Mouse (Mus musculus): ENCODE measurements at regions not wholly inside any gene's neighbourhood (a gene's known extent, or its start where the extent isn't known, plus 50 kb on each side); places are given as distances from the start of the nearest gene placed in this dataset.

DNA sequence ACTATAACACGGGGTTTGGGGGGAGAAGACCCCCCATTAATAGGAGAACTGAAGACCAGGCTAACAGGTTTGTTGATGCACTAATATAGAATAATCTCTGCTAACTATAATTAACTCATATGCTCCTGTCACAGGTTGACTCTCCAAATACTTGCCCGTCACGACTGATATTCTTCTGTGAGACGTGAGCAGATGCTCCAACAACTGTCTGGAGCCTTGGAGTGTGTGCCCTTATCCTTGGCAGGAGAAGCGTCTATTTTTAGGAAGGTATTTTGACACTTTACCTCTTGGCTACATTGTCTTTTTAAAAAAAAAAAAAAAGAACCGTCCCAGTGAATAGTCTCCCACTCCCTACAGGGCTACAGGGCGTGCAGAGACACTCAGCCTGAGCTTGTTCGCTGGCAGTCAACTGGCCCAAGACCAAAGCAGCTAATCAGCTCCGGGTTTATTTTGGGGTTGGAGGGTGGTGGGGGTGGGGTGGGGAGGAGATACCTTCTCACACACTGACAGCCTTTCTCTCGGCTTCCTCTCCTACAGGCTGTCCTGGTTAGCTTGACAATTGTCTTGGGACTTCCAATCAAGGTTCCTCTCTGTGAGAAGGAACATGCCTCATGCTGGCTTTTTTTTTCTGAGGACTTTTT is 102.6 kb upstream of the Prickle1 start:
- no peak for DNase-seq

DNA sequence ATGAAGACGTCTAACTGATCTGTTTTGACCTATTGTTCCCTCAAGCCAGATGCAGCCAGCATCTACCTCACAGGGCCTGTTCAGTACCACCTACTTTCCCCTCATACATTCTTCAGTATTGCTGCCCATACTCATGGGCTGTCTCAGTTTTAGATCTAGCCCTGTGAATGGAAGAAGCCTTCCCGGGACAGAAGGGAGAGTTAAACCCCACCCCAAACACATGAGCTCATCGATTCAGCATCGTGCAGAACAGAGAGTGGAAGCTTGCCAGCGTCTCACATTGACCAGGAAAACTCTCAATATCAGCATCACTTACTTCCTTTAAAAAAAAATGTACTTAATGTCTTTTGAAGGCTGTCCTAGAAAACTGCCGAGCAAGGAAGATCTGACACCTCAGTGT is 95.0 kb upstream of the Prickle1 start:
- no peak for DNase-seq

DNA sequence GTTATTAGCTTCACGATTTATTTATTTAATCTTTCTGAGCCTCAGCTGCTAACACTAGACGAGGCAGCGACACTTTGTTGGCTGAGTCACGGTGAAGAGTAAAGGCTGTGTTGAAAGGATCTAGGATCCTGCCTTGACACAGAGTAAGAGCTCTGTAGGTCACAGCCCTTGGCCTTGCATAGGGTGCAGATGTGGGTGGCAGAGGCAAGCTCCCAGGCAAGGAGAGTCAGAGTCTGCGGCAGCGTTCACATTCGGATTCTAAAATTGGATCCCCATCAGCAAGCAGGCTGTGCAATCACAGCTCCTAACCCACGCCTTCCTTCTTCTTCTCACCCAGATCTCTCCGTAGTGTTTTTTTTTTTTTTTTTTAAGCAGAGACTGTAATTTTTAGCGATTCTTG is 94.3 kb upstream of the Prickle1 start:
- no peak for DNase-seq

DNA sequence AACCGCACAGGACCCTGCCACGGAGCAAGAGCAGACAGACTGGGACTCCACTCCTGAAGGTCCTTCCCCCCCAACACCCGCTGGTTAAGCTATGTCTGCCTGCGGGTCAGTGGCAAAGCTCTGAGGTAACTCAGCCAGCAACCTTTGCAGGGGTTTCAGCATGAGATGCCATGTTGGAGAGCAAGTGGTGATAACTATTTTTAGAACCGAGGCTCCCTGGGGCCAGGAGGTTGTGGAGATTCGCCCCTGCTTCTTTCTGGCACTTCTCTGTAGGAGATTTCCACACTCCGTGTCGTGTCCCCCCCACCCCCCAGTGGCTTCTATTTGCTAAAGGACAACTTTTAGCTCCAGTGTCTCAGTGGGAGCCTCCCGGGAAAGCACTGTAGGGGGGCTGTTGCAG is 90.7 kb upstream of the Prickle1 start:
- no peak for DNase-seq

DNA sequence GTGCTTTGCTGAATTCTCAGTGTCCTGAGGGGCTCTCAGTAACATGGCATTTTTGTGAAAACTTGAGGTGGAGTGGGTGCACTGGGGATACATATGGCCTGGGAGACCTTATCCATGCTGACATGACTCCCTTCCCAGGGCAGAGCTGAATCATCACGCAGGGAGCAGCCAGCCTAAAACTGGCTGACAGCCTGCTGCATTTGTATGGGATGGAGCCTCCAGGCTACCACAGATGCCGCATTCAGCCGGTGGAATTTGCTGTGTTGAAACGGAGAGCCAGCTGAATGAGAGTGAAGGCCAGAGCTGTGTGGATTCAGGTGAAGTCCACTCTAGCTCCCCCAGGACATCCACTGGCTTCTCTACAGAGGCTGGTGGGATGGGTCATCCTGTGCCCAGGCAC is 85.9 kb upstream of the Prickle1 start:
- DNase-seq: no peak

DNA sequence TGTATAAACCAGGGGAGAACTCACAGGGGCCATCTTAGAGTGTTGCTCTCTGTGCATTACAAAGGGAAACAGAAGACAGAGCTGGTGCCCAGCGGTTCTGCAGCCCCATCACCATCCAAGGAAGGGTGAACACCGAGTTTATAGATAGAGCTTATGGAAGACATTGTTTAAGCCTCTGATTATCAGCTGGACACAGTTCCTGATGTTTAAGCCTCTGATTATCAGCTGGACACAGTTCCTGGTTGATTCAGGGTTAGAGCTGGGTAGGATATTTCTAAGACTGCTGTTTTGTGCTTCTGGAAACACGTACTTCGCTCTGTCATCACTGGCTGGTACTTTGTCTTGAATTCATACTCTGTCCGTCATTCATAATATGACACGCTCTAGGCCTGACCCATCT is 79.9 kb upstream of the Prickle1 start:
- DNase-seq: no peak

DNA sequence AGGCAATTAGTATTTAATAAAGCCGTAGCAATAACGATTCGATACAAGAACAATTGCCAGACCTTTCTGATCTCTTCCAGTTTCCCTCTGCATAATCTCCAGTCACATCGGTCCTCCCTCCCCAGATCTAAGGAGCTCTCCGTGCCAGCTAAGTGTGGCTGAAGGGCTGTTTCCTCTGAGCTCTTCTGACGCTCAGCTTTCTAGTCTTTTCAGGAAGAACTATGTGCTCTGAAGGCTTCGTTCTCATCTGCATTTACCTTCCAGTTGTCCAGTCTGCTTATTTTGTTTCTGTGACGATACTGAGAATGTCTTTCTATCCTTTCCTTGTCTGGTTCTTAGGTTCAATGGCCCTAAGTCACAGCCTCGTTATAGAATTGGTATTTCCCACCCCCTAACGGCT is 78.3 kb upstream of the Prickle1 start:
- DNase-seq: no peak

DNA sequence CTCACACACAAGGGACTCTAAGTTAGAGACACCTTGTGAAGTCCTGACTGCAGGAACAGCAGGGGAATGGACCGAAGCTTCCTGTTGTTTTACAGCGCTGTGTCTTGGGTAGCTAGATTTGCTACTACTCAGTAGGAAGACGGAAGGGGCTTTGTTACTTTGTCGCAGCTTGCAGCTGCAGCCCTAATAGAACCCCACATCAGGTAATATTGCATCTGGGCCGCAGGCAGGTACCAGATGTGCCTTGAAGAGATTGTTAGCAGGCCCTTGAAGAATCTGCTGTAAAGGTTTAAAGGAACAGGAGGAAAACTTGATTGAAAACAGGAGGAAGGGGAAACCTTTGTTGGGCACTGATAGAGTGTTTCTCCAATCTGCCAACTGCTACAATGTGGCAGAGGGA is 68.2 kb upstream of the Prickle1 start:
- no peak for DNase-seq

DNA sequence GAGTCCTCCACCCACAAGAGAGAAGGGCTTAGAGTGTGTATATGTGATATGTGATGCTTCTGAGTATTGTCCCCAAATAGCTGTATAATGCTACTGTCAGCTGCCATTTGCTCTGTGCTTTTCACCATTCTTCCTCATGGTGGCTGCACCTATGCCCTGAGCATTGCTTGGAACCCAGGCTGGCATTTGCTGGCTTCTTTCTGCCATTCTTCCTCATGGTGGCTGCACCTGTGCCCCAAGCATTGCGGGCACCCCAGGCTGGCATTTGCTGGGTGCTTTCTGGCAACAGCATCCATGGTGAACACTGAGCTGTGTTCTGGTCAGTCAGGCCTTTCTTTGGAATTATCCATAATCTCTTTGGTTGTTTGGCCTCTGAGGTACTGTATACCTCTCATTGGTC is 66.9 kb upstream of the Prickle1 start:
- DNase-seq: no peak

DNA sequence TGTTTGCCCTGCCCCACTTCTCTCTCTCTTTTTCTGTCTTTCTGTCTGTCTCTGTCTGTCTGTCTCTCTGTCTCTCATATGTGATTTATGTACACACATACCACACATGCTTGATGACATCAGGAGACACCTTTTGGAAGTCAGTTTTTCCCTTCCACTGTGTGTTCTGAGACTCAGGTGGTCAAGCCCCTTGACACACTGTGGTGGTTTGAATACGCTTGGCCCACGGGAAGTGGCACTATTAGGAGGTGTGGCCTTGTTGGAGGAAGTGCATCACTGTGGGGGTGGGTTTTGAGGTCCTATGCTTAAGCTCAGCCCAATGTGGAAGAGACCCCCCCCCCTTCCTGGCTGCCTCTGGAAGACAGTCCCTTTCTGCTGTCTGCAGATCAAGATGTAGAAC is 66.1 kb upstream of the Prickle1 start:
- no peak for DNase-seq

DNA sequence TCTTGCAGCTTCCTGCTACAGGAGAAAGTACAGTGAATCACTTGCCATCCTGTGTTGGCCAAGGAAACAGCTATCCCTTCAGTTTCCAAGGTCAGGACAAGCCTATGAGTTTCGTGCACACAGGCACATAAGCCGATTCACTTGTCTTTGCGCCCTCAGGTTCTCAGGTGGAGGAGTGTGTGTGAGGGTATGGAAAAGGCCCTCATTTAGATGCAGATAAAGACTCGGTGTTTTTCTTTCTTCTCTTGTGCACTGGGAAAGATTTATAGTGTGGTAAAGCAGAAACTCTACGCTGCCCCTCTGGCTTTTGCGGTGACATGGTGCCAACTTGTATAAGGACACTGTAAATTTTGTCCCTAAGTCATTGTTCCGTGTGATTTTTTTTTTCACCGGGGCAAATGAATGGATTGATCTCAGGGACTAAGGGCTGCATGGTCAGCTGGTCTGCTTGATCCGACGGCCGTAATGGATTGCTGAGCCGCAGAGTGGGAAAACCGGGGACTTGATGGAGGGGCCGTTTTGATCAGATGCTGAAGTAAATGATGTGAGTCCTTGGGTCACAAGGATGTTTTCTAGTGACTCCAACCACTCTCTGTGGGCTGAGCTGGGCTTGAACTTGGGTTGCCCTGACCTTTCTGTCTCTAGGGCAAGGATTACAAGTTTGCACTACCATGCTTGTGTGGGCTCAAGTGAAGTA is 65.4 kb upstream of the Prickle1 start:
- no peak for DNase-seq

DNA sequence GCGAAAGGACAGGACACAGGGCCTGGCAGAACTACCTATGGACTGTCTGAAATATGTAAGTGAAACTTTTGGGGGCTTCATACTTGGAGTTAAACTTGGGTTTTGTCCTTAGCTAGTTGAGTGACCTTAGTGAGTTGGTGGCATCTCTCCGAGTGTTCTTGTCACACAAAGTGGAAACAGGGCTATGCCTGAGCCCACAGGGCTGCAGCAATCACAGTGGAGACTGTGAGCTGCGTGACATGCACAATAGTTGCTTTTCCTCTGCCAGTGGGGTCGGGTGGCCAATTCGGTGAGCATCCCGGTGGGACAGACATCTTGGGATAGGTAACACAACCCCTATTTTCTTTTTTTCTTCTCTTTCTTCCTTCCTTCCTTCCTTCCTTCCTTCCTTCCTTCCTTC is 61.5 kb upstream of the Prickle1 start:
- no peak for DNase-seq

DNA sequence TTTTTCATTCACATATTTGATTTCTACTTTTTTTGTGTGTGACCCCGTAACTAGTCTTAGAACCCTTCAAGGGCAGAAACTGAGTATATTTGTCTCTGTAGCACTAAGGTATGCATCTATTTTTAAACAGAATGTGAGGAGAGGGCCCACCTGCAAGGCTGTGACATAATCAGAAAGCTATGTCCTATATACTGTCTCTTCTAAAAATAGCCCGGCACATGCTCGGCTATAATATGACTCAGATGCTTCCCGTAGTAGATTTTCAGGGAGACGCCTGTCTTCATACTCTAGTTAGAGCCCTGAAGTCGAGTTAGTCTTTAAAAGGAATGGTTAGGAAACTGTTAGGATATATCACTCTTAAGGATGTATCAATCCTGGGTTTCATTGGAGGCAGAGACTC is 61.0 kb upstream of the Prickle1 start:
- no peak for DNase-seq

DNA sequence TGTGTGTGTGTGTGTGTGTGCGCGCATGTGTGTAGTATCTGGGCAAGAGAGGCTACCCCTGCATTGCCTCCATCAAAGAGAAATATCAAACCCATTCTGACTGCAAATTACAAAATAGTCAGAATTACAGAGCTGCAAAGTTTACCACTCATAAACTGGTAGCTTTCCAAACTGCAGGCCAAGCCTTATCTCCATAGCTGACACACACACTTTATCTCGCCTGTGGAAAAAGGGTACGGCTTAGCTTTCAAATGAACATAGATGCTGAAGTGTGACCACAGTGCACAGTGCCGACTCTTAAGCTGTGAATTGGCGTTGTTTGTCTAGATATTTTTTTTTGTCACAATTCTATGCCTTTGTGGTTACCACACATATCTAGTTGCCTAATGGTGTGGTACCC is 60.1 kb upstream of the Prickle1 start:
- no peak for DNase-seq

DNA sequence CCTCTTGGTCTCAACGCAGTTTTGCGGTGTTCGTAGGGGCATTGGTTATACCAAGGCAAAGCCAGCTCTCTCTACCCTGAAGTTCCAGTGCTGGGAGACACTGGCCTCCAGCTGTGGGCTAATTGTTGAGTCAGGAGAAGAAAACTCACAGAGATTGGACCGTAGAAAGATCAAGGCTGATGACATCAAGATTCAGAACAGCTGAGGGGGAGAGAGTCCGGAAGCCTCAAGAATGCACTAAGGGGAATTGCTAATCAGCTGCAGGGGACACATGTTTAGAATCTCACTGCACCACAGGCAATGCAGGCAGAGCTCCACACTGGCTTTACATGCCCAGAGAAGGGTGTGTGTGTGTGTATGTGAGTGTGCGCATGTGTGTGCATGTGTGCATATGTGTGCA is 59.6 kb upstream of the Prickle1 start:
- no peak for DNase-seq

DNA sequence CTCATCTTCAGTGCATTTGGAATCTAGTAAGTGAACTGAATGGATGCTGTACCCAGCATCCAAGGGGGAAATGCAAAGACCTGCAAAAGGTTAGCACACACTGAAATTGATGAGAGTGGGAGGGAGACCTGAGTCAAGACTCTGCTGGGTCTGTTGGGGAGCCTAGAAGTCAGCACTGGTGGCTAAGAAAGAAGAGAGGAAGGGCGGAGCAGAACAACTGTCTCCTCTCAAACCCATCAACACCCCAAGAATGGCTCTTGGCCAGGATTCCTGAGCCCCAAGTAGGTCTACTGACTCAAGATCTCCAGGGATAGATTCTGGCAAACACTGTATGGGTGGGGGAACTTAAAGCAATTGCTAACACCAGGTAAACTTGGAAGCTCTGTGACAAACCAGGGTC is 57.7 kb upstream of the Prickle1 start:
- DNase-seq: no peak

DNA sequence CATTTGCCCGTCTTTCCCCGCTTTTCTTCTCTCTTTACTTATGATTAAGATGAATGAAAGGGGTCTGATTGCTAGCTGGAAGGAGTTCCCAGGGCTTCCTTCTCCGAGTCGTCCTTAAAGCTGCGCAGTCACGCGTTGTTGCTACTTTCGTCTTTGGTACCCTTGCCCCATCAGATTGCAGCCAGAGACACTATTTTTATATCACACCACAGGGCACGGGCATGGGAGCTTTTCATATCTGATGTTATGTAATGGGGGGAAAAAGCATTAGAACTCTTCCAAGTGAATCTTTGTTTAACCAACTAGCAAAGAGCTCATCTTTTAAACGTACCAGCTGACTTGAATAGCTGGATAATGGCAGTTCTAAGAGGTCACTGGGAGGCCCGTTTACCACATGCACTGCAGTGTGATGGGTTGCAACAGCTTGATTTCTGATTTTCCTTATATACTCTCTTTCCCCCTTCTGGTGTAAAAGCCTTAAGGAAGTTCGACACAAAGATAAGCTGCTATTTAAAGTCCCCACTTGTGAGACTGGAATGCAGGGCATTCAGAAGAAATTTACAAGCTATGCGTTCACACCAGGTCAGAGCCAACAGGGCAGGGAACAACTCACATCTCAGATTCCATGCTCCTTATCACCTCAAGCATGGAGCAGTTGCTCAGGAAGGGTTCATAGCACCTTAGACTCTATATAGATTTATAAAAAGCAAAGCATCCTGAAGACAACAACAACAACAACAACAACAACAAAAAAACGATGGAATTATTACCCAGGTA is 55.5 kb upstream of the Prickle1 start:
- DNase-seq: no peak

DNA sequence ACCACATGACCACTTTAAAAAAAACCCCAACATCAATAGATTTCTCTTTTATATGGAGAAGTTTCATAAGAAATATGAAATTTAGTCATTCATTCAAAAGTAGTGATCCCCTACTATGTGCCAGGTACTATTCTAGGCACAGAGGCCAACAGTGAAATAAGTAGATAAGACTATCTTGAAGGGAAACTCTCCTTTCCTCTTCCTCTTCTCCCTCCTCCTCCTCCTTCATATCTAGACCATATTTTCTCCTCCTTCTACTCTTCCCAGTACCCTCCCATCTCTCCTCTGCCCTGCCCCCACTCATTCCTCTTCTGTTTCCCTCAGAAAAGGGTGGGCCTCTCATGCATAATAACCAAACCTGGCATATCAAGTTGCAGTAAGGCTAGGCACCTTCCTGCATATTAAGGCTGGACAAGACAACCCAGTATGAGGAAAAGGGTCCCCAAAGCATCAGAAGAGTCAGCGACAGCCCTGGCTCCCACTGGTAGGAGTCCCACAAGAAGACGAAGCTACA is 54.4 kb upstream of the Prickle1 start:
- no peak for DNase-seq

DNA sequence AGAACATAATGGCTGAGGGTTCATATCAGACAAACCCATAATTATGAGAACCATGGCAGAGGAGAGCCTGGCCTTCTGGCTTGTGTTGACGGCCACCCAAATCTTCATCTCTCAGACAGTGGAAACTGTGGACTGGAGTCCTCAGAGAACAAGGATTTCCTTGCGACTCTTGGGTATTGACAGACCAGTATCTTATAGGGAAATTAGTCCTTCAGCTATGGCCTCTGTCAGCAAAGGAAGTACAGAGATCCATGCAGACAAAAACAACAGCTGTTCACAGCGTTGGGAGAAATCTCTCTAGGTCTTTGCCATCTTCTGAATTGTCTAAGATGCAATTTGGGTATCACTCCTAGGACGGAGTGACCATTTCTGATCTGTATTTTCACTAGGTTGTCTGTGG is 53.0 kb upstream of the Prickle1 start:
- DNase-seq: no peak

DNA sequence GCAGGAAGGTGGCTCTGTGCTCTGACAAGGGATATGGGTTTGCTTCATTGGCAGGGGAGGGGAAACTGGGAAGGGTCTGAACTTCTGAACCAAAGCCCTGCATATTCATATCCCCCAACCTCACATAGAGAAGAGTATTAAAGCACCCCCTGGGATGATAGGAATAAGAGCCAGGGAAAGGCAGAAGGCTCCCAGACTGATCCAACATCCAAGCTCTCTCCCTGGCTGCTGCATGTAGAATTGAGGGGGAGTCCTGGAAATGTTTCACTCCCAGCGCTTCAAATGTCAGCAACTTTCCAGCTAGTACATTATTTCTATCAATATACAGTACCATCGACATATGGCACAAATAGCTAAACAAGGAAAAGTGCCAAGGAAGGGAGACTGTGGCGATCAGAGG is 51.1 kb upstream of the Prickle1 start:
- DNase-seq: no peak

DNA sequence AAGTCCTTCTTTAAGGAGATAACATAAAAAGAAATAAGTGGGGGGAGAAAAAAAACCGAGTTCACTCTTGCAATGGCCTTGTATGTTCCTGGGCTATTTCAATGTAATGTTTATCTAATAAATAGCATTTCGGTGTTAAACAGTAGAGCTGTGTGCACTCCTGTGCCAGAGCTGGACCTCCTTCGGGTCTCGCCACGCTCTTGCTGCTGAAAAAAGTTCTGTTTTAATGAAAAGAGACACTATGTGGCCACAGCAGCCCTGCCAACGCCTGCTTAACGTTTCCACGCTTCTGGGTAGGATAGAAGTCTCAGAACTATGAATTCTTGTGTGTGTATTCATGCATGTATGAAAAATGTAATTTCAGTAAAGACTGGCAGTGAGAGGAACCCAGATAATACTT is 50.3 kb upstream of the Prickle1 start:
- DNase-seq: no peak
